9 mouse cellular contexts compared by ENCODE assay signal in genomic region chr2:57613243-57613642, GRCm38 (mm10).
DNase-seq lines count a peak whose midpoint lies in the region; ATAC-seq lines count a peak whose summit lies in the region.
"Had no signal": no experiment of that assay in that cellular context is flagged by ENCODE, and none has a peak within 500 bp of the region (broad histone marks: within the 10 kb centered on the region; RNA-seq: fewer than 3 reads in every experiment).

No protein-coding gene starts in this region.

- DNase-seq in cerebellum, postnatal 10 days = peak; percentile 40 to 53
- DNase-seq in cerebellum, adult 11-12 months = no peak
- DNase-seq in R1 (ENCODE audit: low read depth, low spot score) = peak; percentile 47
- peak; percentile 73 for DNase-seq in hindbrain, embryonic 11.5 days (ENCODE audit: low spot score)
- DNase-seq in thymus, postnatal 25 days = no peak
- no peak for DNase-seq in heart, postnatal 36 days
- DNase-seq: kidney, adult 9 months had no signal

- H3K4me1 ChIP-seq in hindbrain, embryonic 11.5 days (replicated peaks; ENCODE audit: control insufficient read depth, insufficient read depth, low read length) = peaks cover 2% of the 10 kb centered on the region; the same call in 1 of the 2 replicates
- H3K4me1 ChIP-seq in midbrain, embryonic 13.5 days (replicated peaks) = peaks cover 28% of the 10 kb centered on the region
- no peaks in the 10 kb centered on the region for H3K4me1 ChIP-seq in liver, embryonic 12.5 days

- no peaks in the 10 kb centered on the region for H3K27me3 ChIP-seq in hindbrain, embryonic 11.5 days (ENCODE audit: control insufficient read depth, insufficient read depth, low read length)
- peaks cover 4% of the 10 kb centered on the region; the same call in 1 of the 2 replicates for H3K27me3 ChIP-seq in midbrain, embryonic 13.5 days
- H3K27me3 ChIP-seq in liver, embryonic 12.5 days (replicated peaks) = no peaks in the 10 kb centered on the region

- peak; percentile 80 for ATAC-seq in hindbrain, embryonic 11.5 days (ENCODE audit: low FRiP score)
- ATAC-seq in midbrain, embryonic 13.5 days = peak; percentile 66; the same call in 1 of the 2 replicates
- no peak for ATAC-seq in liver, embryonic 12.5 days

- H3K9me3 ChIP-seq in hindbrain, embryonic 11.5 days (ENCODE audit: control insufficient read depth, low read length) = no peaks in the 10 kb centered on the region
- no peaks in the 10 kb centered on the region for H3K9me3 ChIP-seq in midbrain, embryonic 13.5 days
- no peaks in the 10 kb centered on the region for H3K9me3 ChIP-seq in liver, embryonic 12.5 days (replicated peaks)

- intact Hi-C loops in heart, postnatal 36 days (cut with DNase I) = no loop called here

- no peaks in the 10 kb centered on the region for H3K36me3 ChIP-seq in hindbrain, embryonic 11.5 days (ENCODE audit: control insufficient read depth, insufficient read depth, low read length)
- no peaks in the 10 kb centered on the region for H3K36me3 ChIP-seq in midbrain, embryonic 13.5 days
- no peaks in the 10 kb centered on the region for H3K36me3 ChIP-seq in liver, embryonic 12.5 days

- WGBS in hindbrain, embryonic 11.5 days = 37% methylated on average over 10 of the region's 10 CpGs
- WGBS in midbrain, embryonic 13.5 days = 34% methylated on average over 10 of the region's 10 CpGs
- 62% methylated on average over 10 of the region's 10 CpGs for WGBS in liver, embryonic 12.5 days (ENCODE audit: insufficient replicate concordance)

- H3K9ac ChIP-seq in hindbrain, embryonic 11.5 days (ENCODE audit: low read depth, low read length) = no peak overlapping the region
- no peak overlapping the region for H3K9ac ChIP-seq in midbrain, embryonic 13.5 days (replicated peaks)
- H3K9ac ChIP-seq in liver, embryonic 12.5 days = no peak overlapping the region

- H3K4me2 ChIP-seq in hindbrain, embryonic 11.5 days (replicated peaks; ENCODE audit: low read depth, low read length) = no peak overlapping the region
- peak overlapping the region; percentile 40 for H3K4me2 ChIP-seq in midbrain, embryonic 13.5 days (replicated peaks)
- no peak overlapping the region for H3K4me2 ChIP-seq in liver, embryonic 12.5 days

- H3K27ac ChIP-seq in hindbrain, embryonic 11.5 days (ENCODE audit: low read depth, low read length) = no peak overlapping the region
- H3K27ac ChIP-seq in midbrain, embryonic 13.5 days = no peak overlapping the region
- no peak overlapping the region for H3K27ac ChIP-seq in liver, embryonic 12.5 days

- no peak overlapping the region for H3K4me3 ChIP-seq in hindbrain, embryonic 11.5 days (ENCODE audit: low read depth, low read length)
- no peak overlapping the region for H3K4me3 ChIP-seq in midbrain, embryonic 13.5 days (replicated peaks)
- H3K4me3 ChIP-seq in liver, embryonic 12.5 days = no peak overlapping the region

Comparison
In these comparisons a context has a peak if more than half of its experiments do, and no peak if none do; other contexts are left out.
1. DNase-seq: peak in cerebellum, postnatal 10 days (2 of 2), R1 (single experiment) and hindbrain, embryonic 11.5 days (single experiment); none in cerebellum, adult 11-12 months (single experiment), thymus, postnatal 25 days (single experiment) and heart, postnatal 36 days (0 of 2).